Mouse (Mus musculus) kidney, embryonic 15.5 days (tissue): ENCODE results near the gene Sipa1l3. TPM values are rescaled to one million over a fixed set of nuclear protein-coding genes. Genes with fewer than 3 reads are reported as not detected.

Source experiments
- ATAC-seq: fragments of 200-750 bp; cut with Nextera tagmentation; replicated peaks from 2 replicates; pipeline ENCODE4 v1.8.0; 2017; ENCODE audit warnings: moderate TSS enrichment; ENCODE audit not compliant: low FRiP score
- H3K27ac ChIP-seq: fragments of 300-500 bp; sonication (generic); 2 replicates; pipeline ENCODE4 v1.5.1; 2015; ENCODE audit warnings: mild to moderate bottlenecking, inconsistent platforms
- H3K27me3 ChIP-seq: fragments of 300-500 bp; sonication (generic); 2 replicates; pipeline ENCODE4 v1.6.1; 2015; ENCODE audit warnings: inconsistent platforms
- H3K36me3 ChIP-seq: fragments of 300-500 bp; sonication (generic); 2 replicates; pipeline ENCODE4 v1.6.1; 2015; ENCODE audit warnings: inconsistent platforms
- H3K4me1 ChIP-seq: fragments of 300-500 bp; sonication (generic); 2 replicates; pipeline ENCODE4 v1.6.1; 2015; ENCODE audit warnings: inconsistent platforms
- H3K4me2 ChIP-seq: fragments of 300-500 bp; sonication (generic); 2 replicates; pipeline ENCODE4 v1.6.1; 2015; ENCODE audit warnings: moderate library complexity, mild to moderate bottlenecking, inconsistent platforms
- H3K4me3 ChIP-seq: fragments of 300-500 bp; sonication (generic); replicated peaks from 2 replicates; pipeline ENCODE4 v1.5.1; 2015; ENCODE audit warnings: mild to moderate bottlenecking, inconsistent platforms
- H3K9ac ChIP-seq: fragments of 300-500 bp; sonication (generic); 2 replicates; pipeline ENCODE4 v1.6.1; 2015; ENCODE audit warnings: mild to moderate bottlenecking, inconsistent platforms
- H3K9me3 ChIP-seq: fragments of 300-500 bp; sonication (generic); replicated peaks from 2 replicates; pipeline ENCODE4 v1.6.1; 2016; ENCODE audit warnings: inconsistent platforms
- WGBS: fragments of 180-500 bp; shearing (Covaris S2); methylation state at CpG from one replicate; pipeline ENCODE4 v1.1.7; 2015; ENCODE audit warnings: mixed read lengths; 5-methylcytosine and 5-hydroxymethylcytosine counted together
- polyA plus RNA-seq: library from polyadenylated mRNA; unstranded; fragments of >200 nt; fragmentation: Nextera tagmentation; extraction: Ambion mirVana; gene quantifications from 2 replicates; pipeline ENCODE4 v1.2.1, GENCODE M21; 2015

The Sipa1l3 gene
- polyA plus RNA-seq, 1 experiment from 2014 or later: 14.4 TPM

GRCm38 (mm10) chr7:29290691-29291485 lies 227.6 kb downstream of the Sipa1l3 start:
- Histone ChIP-seq H3K4me1 (peaks cover 58% of the 10 kb centered on the region), H3K9ac (no peak overlapping the region), H3K36me3 (no peaks in the 10 kb centered on the region), H3K4me3 (peak overlapping the region; percentile 61), H3K27me3 (peaks cover 21% of the 10 kb centered on the region), H3K27ac (peak overlapping the region; percentile 80), H3K9me3 (no peaks in the 10 kb centered on the region), H3K4me2 (peak overlapping the region; percentile 96)
- no peak for ATAC-seq
- WGBS: 37% methylated on average over 11 of the region's 11 CpGs

GRCm38 (mm10) chr7:29289856-29290255 lies 228.6 kb downstream of the Sipa1l3 start:
- WGBS: 47% methylated on average over 6 of the region's 6 CpGs
- Histone ChIP-seq H3K4me3 (peak overlapping the region; percentile 61), H3K27me3 (peaks cover 31% of the 10 kb centered on the region), H3K9me3 (no peaks in the 10 kb centered on the region), H3K4me2 (peak overlapping the region; percentile 96), H3K27ac (peak overlapping the region; percentile 80), H3K36me3 (no peaks in the 10 kb centered on the region), H3K9ac (peak overlapping the region; percentile 62; the same call in 1 of the 2 replicates), H3K4me1 (peaks cover 58% of the 10 kb centered on the region)
- no peak for ATAC-seq

GRCm38 (mm10) chr7:29288942-29289638 lies 229.4 kb downstream of the Sipa1l3 start, which contains the start of gene Ppp1r14a:
Ppp1r14a (plus strand) TSS chr7:29289308.
- Histone ChIP-seq H3K27ac (peak within 1 kb of the TSS; percentile 80), H3K9me3 (no peaks in the 10 kb centered on the region), H3K4me3 (peak within 1 kb of the TSS; percentile 61), H3K36me3 (no peaks in the 10 kb centered on the region), H3K4me2 (peak within 1 kb of the TSS; percentile 96), H3K27me3 (peaks cover 35% of the 10 kb centered on the region), H3K9ac (peak within 1 kb of the TSS; percentile 62), H3K4me1 (peaks cover 58% of the 10 kb centered on the region)
- under 1% methylated on average over 59 of the region's 59 CpGs for WGBS
- ATAC-seq: peak; percentile 44; the same call in 1 of the 2 replicates

- H3K4me2 ChIP-seq: no peak overlapping the region
- peaks cover 50% of the 10 kb centered on the region for H3K4me1 ChIP-seq
- H3K27ac ChIP-seq: no peak overlapping the region
- WGBS: 83% methylated on average over 2 of the region's 2 CpGs
- no peak for ATAC-seq
- H3K4me3 ChIP-seq: no peak overlapping the region
- H3K36me3 ChIP-seq: no peaks in the 10 kb centered on the region
- H3K27me3 ChIP-seq: peaks cover 40% of the 10 kb centered on the region
- no peak overlapping the region for H3K9ac ChIP-seq
- no peaks in the 10 kb centered on the region for H3K9me3 ChIP-seq
Observed at GRCm38 (mm10) chr7:29288079-29288478, 230.4 kb downstream of the Sipa1l3 start.

GRCm38 (mm10) chr7:29287481-29287880 lies 231.0 kb downstream of the Sipa1l3 start:
- WGBS: 83% methylated on average over 7 of the region's 7 CpGs
- Histone ChIP-seq H3K4me1 (peaks cover 47% of the 10 kb centered on the region), H3K9me3 (no peaks in the 10 kb centered on the region), H3K4me3 (no peak overlapping the region), H3K9ac (no peak overlapping the region), H3K27ac (no peak overlapping the region), H3K36me3 (no peaks in the 10 kb centered on the region), H3K27me3 (peaks cover 44% of the 10 kb centered on the region), H3K4me2 (no peak overlapping the region)
- ATAC-seq: no peak

- H3K36me3 ChIP-seq: no peaks in the 10 kb centered on the region
- no peaks in the 10 kb centered on the region for H3K9me3 ChIP-seq
- no peak overlapping the region for H3K4me2 ChIP-seq
- H3K4me1 ChIP-seq: peaks cover 46% of the 10 kb centered on the region
- H3K27me3 ChIP-seq: peaks cover 72% of the 10 kb centered on the region
- H3K9ac ChIP-seq: no peak overlapping the region
- no peak overlapping the region for H3K4me3 ChIP-seq
- 94% methylated on average over 6 of the region's 6 CpGs for WGBS
- no peak for ATAC-seq
- H3K27ac ChIP-seq: no peak overlapping the region
Observed at GRCm38 (mm10) chr7:29284523-29284922, 233.9 kb downstream of the Sipa1l3 start.

GRCm38 (mm10) chr7:29283876-29284275 lies 234.6 kb downstream of the Sipa1l3 start:
- H3K9ac ChIP-seq: no peak overlapping the region
- H3K36me3 ChIP-seq: no peaks in the 10 kb centered on the region
- no peak overlapping the region for H3K27ac ChIP-seq
- ATAC-seq: no peak
- WGBS: 65% methylated on average over 4 of the region's 4 CpGs
- peaks cover 43% of the 10 kb centered on the region for H3K4me1 ChIP-seq
- no peak overlapping the region for H3K4me2 ChIP-seq
- peaks cover 75% of the 10 kb centered on the region for H3K27me3 ChIP-seq
- no peak overlapping the region for H3K4me3 ChIP-seq
- no peaks in the 10 kb centered on the region for H3K9me3 ChIP-seq

GRCm38 (mm10) chr7:29282074-29282554 lies 236.3 kb downstream of the Sipa1l3 start:
- WGBS: 7% methylated on average over 21 of the region's 21 CpGs
- no peaks in the 10 kb centered on the region for H3K36me3 ChIP-seq
- peak overlapping the region; percentile 58 for H3K4me3 ChIP-seq
- H3K4me1 ChIP-seq: peaks cover 40% of the 10 kb centered on the region
- peak overlapping the region; percentile 96 for H3K4me2 ChIP-seq
- H3K9ac ChIP-seq: peak overlapping the region; percentile 71
- ATAC-seq: peak; percentile 57
- H3K27ac ChIP-seq: peak overlapping the region; percentile 94
- no peaks in the 10 kb centered on the region for H3K9me3 ChIP-seq
- peaks cover 65% of the 10 kb centered on the region for H3K27me3 ChIP-seq

- Histone ChIP-seq H3K27me3 (peaks cover 61% of the 10 kb centered on the region), H3K9ac (peak within 1 kb of the TSS; percentile 71), H3K4me2 (peak within 1 kb of the TSS; percentile 96), H3K9me3 (no peaks in the 10 kb centered on the region), H3K4me1 (peaks cover 43% of the 10 kb centered on the region), H3K27ac (peak within 1 kb of the TSS; percentile 94), H3K4me3 (peak within 1 kb of the TSS; percentile 58), H3K36me3 (no peaks in the 10 kb centered on the region)
- under 1% methylated on average over 79 of the region's 80 CpGs for WGBS
- ATAC-seq: peak; percentile 89
Observed at GRCm38 (mm10) chr7:29281201-29282073, 237.0 kb downstream of the Sipa1l3 start, which contains the start of gene Spint2. Spint2 (minus strand) TSS chr7:29281912.

GRCm38 (mm10) chr7:29280801-29281200 lies 237.6 kb downstream of the Sipa1l3 start:
- H3K36me3 ChIP-seq: no peaks in the 10 kb centered on the region
- 7% methylated on average over 13 of the region's 13 CpGs for WGBS
- H3K9ac ChIP-seq: peak overlapping the region; percentile 71
- peak overlapping the region; percentile 96 for H3K4me2 ChIP-seq
- no peaks in the 10 kb centered on the region for H3K9me3 ChIP-seq
- H3K27me3 ChIP-seq: peaks cover 55% of the 10 kb centered on the region
- H3K4me3 ChIP-seq: peak overlapping the region; percentile 58
- ATAC-seq: 0 out of 2 replicates have a peak, but pooled peaks have one; percentile 5
- H3K4me1 ChIP-seq: peaks cover 49% of the 10 kb centered on the region
- no peak overlapping the region for H3K27ac ChIP-seq

GRCm38 (mm10) chr7:29279924-29280323 lies 238.5 kb downstream of the Sipa1l3 start:
- 77% methylated on average over 8 of the region's 8 CpGs for WGBS
- no peaks in the 10 kb centered on the region for H3K9me3 ChIP-seq
- H3K27ac ChIP-seq: no peak overlapping the region
- H3K9ac ChIP-seq: no peak overlapping the region
- no peak for ATAC-seq
- H3K36me3 ChIP-seq: no peaks in the 10 kb centered on the region
- peaks cover 47% of the 10 kb centered on the region for H3K27me3 ChIP-seq
- H3K4me3 ChIP-seq: peak overlapping the region; percentile 58
- peak overlapping the region; percentile 96 for H3K4me2 ChIP-seq
- H3K4me1 ChIP-seq: peaks cover 49% of the 10 kb centered on the region
